In genomic region chr2:160085999-160086398, GRCm38 (mm10) we compare ENCODE assay signal across 13 mouse cellular contexts.
"Had no signal": no experiment of that assay in that cellular context is flagged by ENCODE, and none has a peak within 500 bp of the region (broad histone marks: within the 10 kb centered on the region; RNA-seq: fewer than 3 reads in every experiment).

No protein-coding gene starts in this region.

- ATAC-seq: lung, postnatal 0 days; midbrain, embryonic 13.5 days had no signal

- H3K27me3 ChIP-seq: liver, embryonic 15.5 days; midbrain, embryonic 13.5 days; neural tube, embryonic 12.5 days had no signal

- H3K4me1 ChIP-seq: limb, embryonic 10.5 days; liver, embryonic 15.5 days; midbrain, embryonic 13.5 days; neural tube, embryonic 12.5 days had no signal

- H3K36me3 ChIP-seq: limb, embryonic 10.5 days; liver, embryonic 15.5 days; midbrain, embryonic 13.5 days; neural tube, embryonic 12.5 days had no signal

- H3K9me3 ChIP-seq: limb, embryonic 10.5 days; liver, embryonic 15.5 days; midbrain, embryonic 13.5 days; neural tube, embryonic 12.5 days had no signal

- H3K4me3 ChIP-seq: left cerebral cortex, adult 2 months; limb, embryonic 10.5 days; liver, embryonic 15.5 days; midbrain, embryonic 13.5 days; neural tube, embryonic 12.5 days had no signal

- H3K4me2 ChIP-seq: liver, embryonic 11.5 days; liver, embryonic 15.5 days; midbrain, embryonic 13.5 days; neural tube, embryonic 12.5 days had no signal

- DNase-seq: kidney, postnatal 14 days; lung, adult 2 months; lung, postnatal 36 days; spleen, adult 18-20 months; thymus, adult 18-20 months; thymus, postnatal 14 days had no signal

- H3K27ac ChIP-seq: left cerebral cortex, adult 2 months; limb, embryonic 10.5 days; liver, embryonic 15.5 days; midbrain, embryonic 13.5 days; neural tube, embryonic 12.5 days had no signal

- H3K9ac ChIP-seq: liver, embryonic 15.5 days; midbrain, embryonic 13.5 days; neural tube, embryonic 12.5 days had no signal
